1 mouse cellular context compared by ENCODE assay signal in the genomic region with DNA sequence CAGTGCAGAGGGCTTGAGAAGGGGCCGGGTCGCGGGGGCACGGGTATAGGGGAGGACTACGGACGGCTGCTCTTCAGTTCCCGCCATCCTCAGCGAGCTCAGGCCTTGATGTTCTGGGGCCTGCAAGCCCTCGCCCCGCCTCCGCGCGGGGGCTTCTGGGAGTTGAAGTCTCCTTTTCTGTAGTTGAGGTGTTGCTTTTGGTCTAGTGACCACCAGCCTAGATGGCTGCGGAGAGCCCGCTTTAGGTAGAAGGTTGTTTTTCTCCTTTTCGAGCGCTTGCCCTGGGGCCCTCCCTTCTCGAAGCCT.
TF ChIP-seq lines count a peak whose summit lies in the region.

No protein-coding gene starts in this region.

TF ChIP-seq in CH12.LX, 34 proteins besides CTCF, POLR2A, EP300 and RAD21:
- no peak; the same call in 1 of the 2 replicates for TF ChIP-seq GABPA (IDR thresholded peaks at IDR 0.05; ENCODE audit: insufficient replicate concordance, low read depth, low read length)
- TF ChIP-seq SMC3 (IDR thresholded peaks at IDR 0.05; ENCODE audit: low read depth, low read length) = no peak
- TF ChIP-seq TBP (conservative IDR thresholded peaks at IDR 0.05; ENCODE audit: low read depth, low read length) = peak; percentile 46; the same call in 1 of the 2 replicates
- TF ChIP-seq HCFC1 (IDR thresholded peaks at IDR 0.05; ENCODE audit: low read depth, low read length) = peak; percentile 90
- TF ChIP-seq BHLHE40 (IDR thresholded peaks at IDR 0.05; ENCODE audit: low read depth, low read length) = no peak
- TF ChIP-seq NELFE (IDR thresholded peaks at IDR 0.05; ENCODE audit: low read depth, low read length) = 0 out of 2 replicates have a peak, but pooled peaks have one; percentile 5
- TF ChIP-seq POLR2AphosphoS2 (IDR thresholded peaks at IDR 0.05; ENCODE audit: low read depth, low read length) = no peak
- peak; percentile 88; the same call in 1 of the 2 replicates for TF ChIP-seq KAT2A (IDR thresholded peaks at IDR 0.05; ENCODE audit: insufficient replicate concordance, low read length)
- TF ChIP-seq ZC3H11A (IDR thresholded peaks at IDR 0.05; ENCODE audit: low read depth, low read length) = no peak
- TF ChIP-seq MYC (IDR thresholded peaks at IDR 0.05; ENCODE audit: low read depth, low read length) = 0 out of 2 replicates have a peak, but pooled peaks have one; percentile 62
- TF ChIP-seq SIN3A (IDR thresholded peaks at IDR 0.05; ENCODE audit: low read length) = peak; percentile 77; the same call in 1 of the 2 replicates
- no peak for TF ChIP-seq UBTF (IDR thresholded peaks at IDR 0.05; ENCODE audit: low read depth, low read length)
- no peak for TF ChIP-seq ETS1 (conservative IDR thresholded peaks at IDR 0.05; ENCODE audit: low read depth, low read length)
- TF ChIP-seq MAX (IDR thresholded peaks at IDR 0.05; ENCODE audit: low read length) = no peak
- TF ChIP-seq CHD1 (IDR thresholded peaks at IDR 0.05; ENCODE audit: low read depth, low read length) = no peak
- TF ChIP-seq E2F4 (IDR thresholded peaks at IDR 0.05; ENCODE audit: insufficient replicate concordance, low read depth, low read length) = 0 out of 2 replicates have a peak, but pooled peaks have one; percentile 61
- no peak for TF ChIP-seq JUN (IDR thresholded peaks at IDR 0.05; ENCODE audit: insufficient read depth, low read depth, low read length)
- no peak for TF ChIP-seq ZMIZ1 (IDR thresholded peaks at IDR 0.05; ENCODE audit: low read depth, low read length)
- 0 out of 2 replicates have a peak, but pooled peaks have one; percentile 24 for TF ChIP-seq TCF12 (IDR thresholded peaks at IDR 0.05; ENCODE audit: low read depth, low read length)
- TF ChIP-seq ZKSCAN1 (IDR thresholded peaks at IDR 0.05; ENCODE audit: borderline replicate concordance, low read depth, low read length) = no peak
- TF ChIP-seq ELF1 (IDR thresholded peaks at IDR 0.05; ENCODE audit: low read depth, low read length) = peak; percentile 50
- no peak for TF ChIP-seq MAFK (IDR thresholded peaks at IDR 0.05; ENCODE audit: insufficient replicate concordance, low read length)
- no peak for TF ChIP-seq JUND (conservative IDR thresholded peaks at IDR 0.05; ENCODE audit: low read depth, low read length)
- TF ChIP-seq MXI1 (IDR thresholded peaks at IDR 0.05; ENCODE audit: low read depth, low read length) = 0 out of 2 replicates have a peak, but pooled peaks have one; percentile 8
- no peak for TF ChIP-seq RCOR1 (conservative IDR thresholded peaks at IDR 0.05; ENCODE audit: low read depth, low read length)
- no peak for TF ChIP-seq MAZ (IDR thresholded peaks at IDR 0.05; ENCODE audit: low read depth, low read length)
- TF ChIP-seq ZNF384 (IDR thresholded peaks at IDR 0.05; ENCODE audit: low read depth, low read length) = no peak
TF ChIP-seq in CH12.LX: peak in this region for 10.
